Mouse (Mus musculus) layer of hippocampus, postnatal 25 days (tissue): ENCODE data around the gene Eya3. TPM values are rescaled to one million over a fixed set of nuclear protein-coding genes. Genes with fewer than 3 reads are reported as not detected.
"Not testable (repeated sequence)": the region's sequence is repeated elsewhere in the genome, so short reads cannot be mapped to it uniquely, and the experiment has no call there.

Experiments
- DNase-seq, 2 experiments: peaks; one replicate each; pipeline ENCODE4 v3.0.0; 2022; ENCODE audit warnings: mixed read lengths in 2 of 2, low spot score in 1 of 2; ENCODE audit errors: extremely low spot score in 1 of 2
- total RNA-seq, 2 experiments: library from RNA; stranded (reverse); gene quantifications; 2 replicates each; pipeline ENCODE4 v1.2.3; 2021

The Eya3 gene
- 10 to 100 TPM; 23.6 to 25.4 TPM for total RNA-seq

GRCm38 (mm10) chr4:132638461-132639190 lies at the start of gene Eya3:
Gene Eya3, plus strand, starts transcription at chr4:132638987.
- peak; percentile 85 to 86 for DNase-seq

GRCm38 (mm10) chr4:132590642-132591041 lies 48.1 kb upstream of the Eya3 start:
- no peak for DNase-seq

- no peak for DNase-seq
Measured at GRCm38 (mm10) chr4:132592958-132593357, 45.8 kb upstream of the Eya3 start.

GRCm38 (mm10) chr4:132594191-132594590 lies 44.6 kb upstream of the Eya3 start:
- no peak for DNase-seq

GRCm38 (mm10) chr4:132598861-132599260 lies 39.9 kb upstream of the Eya3 start:
- no peak for DNase-seq

GRCm38 (mm10) chr4:132599764-132600163 lies 39.0 kb upstream of the Eya3 start:
- no peak for DNase-seq

- DNase-seq: no peak
Measured at GRCm38 (mm10) chr4:132600465-132600864, 38.3 kb upstream of the Eya3 start.

- DNase-seq: not testable (repeated sequence)
Measured at GRCm38 (mm10) chr4:132601242-132601641, 37.5 kb upstream of the Eya3 start.

GRCm38 (mm10) chr4:132603468-132603867 lies 35.3 kb upstream of the Eya3 start:
- DNase-seq: no peak

- no peak for DNase-seq
Measured at GRCm38 (mm10) chr4:132605816-132606215, 33.0 kb upstream of the Eya3 start.

- DNase-seq: no peak
Measured at GRCm38 (mm10) chr4:132608147-132608546, 30.6 kb upstream of the Eya3 start.

- DNase-seq: no peak
Measured at GRCm38 (mm10) chr4:132610301-132610984, 28.3 kb upstream of the Eya3 start.

GRCm38 (mm10) chr4:132611320-132611719 lies 27.5 kb upstream of the Eya3 start:
- DNase-seq: no peak

GRCm38 (mm10) chr4:132617873-132618272 lies 20.9 kb upstream of the Eya3 start:
- no peak for DNase-seq

GRCm38 (mm10) chr4:132618850-132619375 lies 19.9 kb upstream of the Eya3 start:
- DNase-seq: no peak

- no peak for DNase-seq
Measured at GRCm38 (mm10) chr4:132620134-132620533, 18.7 kb upstream of the Eya3 start.

GRCm38 (mm10) chr4:132621287-132622068 lies 17.3 kb upstream of the Eya3 start:
- no peak for DNase-seq

- no peak for DNase-seq
Measured at GRCm38 (mm10) chr4:132624034-132624657, 14.6 kb upstream of the Eya3 start.

- DNase-seq: peak in 1 of 2 experiments; percentile 15
Measured at GRCm38 (mm10) chr4:132628830-132629229, 10.0 kb upstream of the Eya3 start.

GRCm38 (mm10) chr4:132635971-132636370 lies 2.8 kb upstream of the Eya3 start:
- DNase-seq: no peak
